In genomic region chr4:134436659-134437058, GRCm38 (mm10) we compare ENCODE assay signal across 16 mouse cellular contexts. TPM values are rescaled to one million over a fixed set of nuclear protein-coding genes. Genes with fewer than 3 reads are reported as not detected.
A peak's percentile ranks its signal among the peaks of the same experiment; 100 is the strongest.
DNase-seq lines count a peak whose midpoint lies in the region; ATAC-seq and TF ChIP-seq lines count a peak whose summit lies in the region.
"Had no signal": no experiment of that assay in that cellular context is flagged by ENCODE, and none has a peak within 500 bp of the region (broad histone marks: within the 10 kb centered on the region; RNA-seq: fewer than 3 reads in every experiment).

No protein-coding gene starts in this region.

- no peak overlapping the region for H3K9ac ChIP-seq in neural tube, embryonic 11.5 days (ENCODE audit: low read length)
- peak overlapping the region; percentile 19; the same call in 1 of the 2 replicates for H3K9ac ChIP-seq in midbrain, embryonic 13.5 days (replicated peaks)
- H3K9ac ChIP-seq: embryonic facial prominence, embryonic 13.5 days had no signal

- TF ChIP-seq CTCF in brain, embryonic 14.5 days (IDR thresholded peaks at IDR 0.05; ENCODE audit: borderline replicate concordance, extremely low read depth, insufficient read depth, insufficient read length): no peak
- no peak for TF ChIP-seq CTCF in kidney, adult 2 months (conservative IDR thresholded peaks at IDR 0.05; ENCODE audit: insufficient read depth, insufficient read length, low read depth, low read length)

- H3K4me1 ChIP-seq in neural tube, embryonic 11.5 days (ENCODE audit: control insufficient read depth, insufficient read depth, low read length): no peaks in the 10 kb centered on the region
- H3K4me1 ChIP-seq in midbrain, embryonic 13.5 days (replicated peaks): peaks cover 19% of the 10 kb centered on the region
- no peaks in the 10 kb centered on the region for H3K4me1 ChIP-seq in kidney, adult 2 months (ENCODE audit: control insufficient read depth, insufficient read depth, low read length)
- H3K4me1 ChIP-seq: embryonic facial prominence, embryonic 13.5 days had no signal

- no peaks in the 10 kb centered on the region for H3K36me3 ChIP-seq in neural tube, embryonic 11.5 days (ENCODE audit: control insufficient read depth, insufficient read depth, low read length)
- no peaks in the 10 kb centered on the region for H3K36me3 ChIP-seq in midbrain, embryonic 13.5 days
- H3K36me3 ChIP-seq in kidney, adult 2 months (ENCODE audit: control insufficient read depth, insufficient read depth, low read length): no peaks in the 10 kb centered on the region
- H3K36me3 ChIP-seq: embryonic facial prominence, embryonic 13.5 days; G1E had no signal

- no peak for TF ChIP-seq POLR2A in brain, embryonic 14.5 days (IDR thresholded peaks at IDR 0.05; ENCODE audit: borderline replicate concordance, extremely low read depth, insufficient read depth, insufficient read length, poor library complexity, severe bottlenecking)
- no peak for TF ChIP-seq POLR2A in kidney, adult 2 months (IDR thresholded peaks at IDR 0.05; ENCODE audit: low read depth, low read length)

- intact Hi-C loops in heart, postnatal 36 days (cut with DNase I): no loop called here

- no peak overlapping the region for H3K27ac ChIP-seq in neural tube, embryonic 11.5 days (ENCODE audit: low read depth, low read length)
- H3K27ac ChIP-seq in midbrain, embryonic 13.5 days: peak overlapping the region; percentile 56; the same call in 1 of the 2 replicates
- H3K27ac ChIP-seq in kidney, adult 2 months (ENCODE audit: insufficient read depth, low read depth, low read length): no peak overlapping the region
- H3K27ac ChIP-seq: embryonic facial prominence, embryonic 13.5 days; heart, adult 2 months had no signal

- no peak for ATAC-seq in neural tube, embryonic 11.5 days (ENCODE audit: insufficient read depth, low FRiP score, low TSS enrichment)
- peak; percentile 71 for ATAC-seq in midbrain, embryonic 13.5 days

- DNase-seq in neural tube, embryonic 11.5 days (ENCODE audit: low spot score): peak; percentile 24
- DNase-seq in neural tube, embryonic 10.5 days (ENCODE audit: extremely low spot score, low spot score): no peak
- peak; percentile 80 for DNase-seq in brain, embryonic 14.5 days (ENCODE audit: low read depth)
- no peak for DNase-seq in kidney, adult 2 months
- DNase-seq in heart, postnatal 36 days: no peak
- DNase-seq in cerebellum, adult 11-12 months: no peak
- DNase-seq: adrenal gland, postnatal 10 days; cerebellum, adult 2 months; heart, adult 2 months; kidney, postnatal 10 days; lung, postnatal 4 days; right cerebral cortex, postnatal 4 days had no signal

- H3K4me3 ChIP-seq in neural tube, embryonic 11.5 days (ENCODE audit: low read depth, low read length): no peak overlapping the region
- H3K4me3 ChIP-seq in midbrain, embryonic 13.5 days (replicated peaks): no peak overlapping the region
- H3K4me3 ChIP-seq in kidney, adult 2 months (ENCODE audit: insufficient read depth, low read depth, low read length): no peak overlapping the region
- H3K4me3 ChIP-seq: embryonic facial prominence, embryonic 13.5 days; heart, adult 2 months had no signal

- no peaks in the 10 kb centered on the region for H3K9me3 ChIP-seq in neural tube, embryonic 11.5 days (ENCODE audit: control insufficient read depth, low read length)
- no peaks in the 10 kb centered on the region for H3K9me3 ChIP-seq in midbrain, embryonic 13.5 days
- H3K9me3 ChIP-seq: embryonic facial prominence, embryonic 13.5 days; G1E had no signal

- H3K4me2 ChIP-seq in neural tube, embryonic 11.5 days (ENCODE audit: low read depth): no peak overlapping the region
- peak overlapping the region; percentile 25; the same call in 1 of the 2 replicates for H3K4me2 ChIP-seq in midbrain, embryonic 13.5 days (replicated peaks)
- H3K4me2 ChIP-seq: embryonic facial prominence, embryonic 13.5 days; liver, embryonic 11.5 days had no signal

- WGBS in neural tube, embryonic 11.5 days: 65% methylated on average over 10 of the region's 10 CpGs
- WGBS in midbrain, embryonic 13.5 days: 56% methylated on average over 10 of the region's 10 CpGs
- WGBS in kidney, adult 2 months: 78% methylated on average over 10 of the region's 10 CpGs

- H3K27me3 ChIP-seq in neural tube, embryonic 11.5 days (ENCODE audit: control insufficient read depth, insufficient read depth, low read length): no peaks in the 10 kb centered on the region
- H3K27me3 ChIP-seq in midbrain, embryonic 13.5 days: no peaks in the 10 kb centered on the region
- no peaks in the 10 kb centered on the region for H3K27me3 ChIP-seq in kidney, adult 2 months (replicated peaks; ENCODE audit: control insufficient read depth, insufficient read depth, low read length)
- H3K27me3 ChIP-seq: embryonic facial prominence, embryonic 13.5 days had no signal

RNA-seq across cellular contexts. Expression of gene Stmn1, which starts 31.5 kb away (rescaled TPM):
- polyA plus RNA-seq in neural tube, embryonic 11.5 days (2014; fragmentation: Nextera tagmentation; extraction: Ambion mirVana): 3,693 and 3,815 TPM in 2 replicates
- 1,070 and 2,202 TPM in 2 replicates for polyA plus RNA-seq in brain, embryonic 14.5 days (2012; rRNA removed)
- 7,568 and 8,132 TPM in 2 replicates for polyA plus RNA-seq in midbrain, embryonic 13.5 days (2015; fragmentation: Nextera tagmentation; extraction: Ambion mirVana)
- 9.8 and 24.9 TPM in 2 replicates for polyA plus RNA-seq in kidney, adult 2 months (2012; rRNA removed)
- total RNA-seq in heart, postnatal 36 days (2021): 10 to 100 TPM; 28.4 to 28.9 TPM

RNA-seq across cellular contexts. Expression of gene Pafah2, which starts 40.5 kb away (rescaled TPM):
- polyA plus RNA-seq in neural tube, embryonic 11.5 days (2014; fragmentation: Nextera tagmentation; extraction: Ambion mirVana): 6.9 and 11.4 TPM in 2 replicates
- 14.0 and 14.6 TPM in 2 replicates for polyA plus RNA-seq in brain, embryonic 14.5 days (2012; rRNA removed)
- polyA plus RNA-seq in midbrain, embryonic 13.5 days (2015; fragmentation: Nextera tagmentation; extraction: Ambion mirVana): 6.4 and 6.6 TPM in 2 replicates
- polyA plus RNA-seq in kidney, adult 2 months (2012; rRNA removed): 96.9 and 102 TPM in 2 replicates
- total RNA-seq in heart, postnatal 36 days (2021): 1 to 10 TPM; 6.8 to 8.0 TPM

RNA-seq across cellular contexts. Expression of gene Extl1, which starts 53.0 kb away (rescaled TPM):
- 0.24 and 0.37 TPM in 2 replicates for polyA plus RNA-seq in neural tube, embryonic 11.5 days (2014; fragmentation: Nextera tagmentation; extraction: Ambion mirVana)
- 0.32 and 0.40 TPM in 2 replicates for polyA plus RNA-seq in brain, embryonic 14.5 days (2012; rRNA removed)
- 0.16 and 0.40 TPM in 2 replicates for polyA plus RNA-seq in midbrain, embryonic 13.5 days (2015; fragmentation: Nextera tagmentation; extraction: Ambion mirVana)
- 1.1 and 1.3 TPM in 2 replicates for polyA plus RNA-seq in kidney, adult 2 months (2012; rRNA removed)
- 10 to 100 TPM; 17.3 to 20.0 TPM for total RNA-seq in heart, postnatal 36 days (2021)
- polyA plus RNA-seq: G1E had no signal

RNA-seq across cellular contexts. Expression of gene Paqr7, which starts 59.8 kb away (rescaled TPM):
- 2.0 and 2.2 TPM in 2 replicates for polyA plus RNA-seq in neural tube, embryonic 11.5 days (2014; fragmentation: Nextera tagmentation; extraction: Ambion mirVana)
- polyA plus RNA-seq in brain, embryonic 14.5 days (2012; rRNA removed): 19.6 and 21.3 TPM in 2 replicates
- 10.8 and 12.8 TPM in 2 replicates for polyA plus RNA-seq in midbrain, embryonic 13.5 days (2015; fragmentation: Nextera tagmentation; extraction: Ambion mirVana)
- polyA plus RNA-seq in kidney, adult 2 months (2012; rRNA removed): 58.7 and 74.3 TPM in 2 replicates
- total RNA-seq in heart, postnatal 36 days (2021): 10 to 100 TPM; 19.0 to 24.0 TPM

Comparison
In these comparisons a context has a peak if more than half of its experiments do, and no peak if none do; other contexts are left out.
1. DNase-seq: peak in neural tube, embryonic 11.5 days (single experiment) and brain, embryonic 14.5 days (single experiment); none in neural tube, embryonic 10.5 days (single experiment), kidney, adult 2 months (single experiment), heart, postnatal 36 days (0 of 2) and cerebellum, adult 11-12 months (single experiment).
2. RNA of gene Stmn1, which starts 31.5 kb away (polyA plus RNA-seq): 7,568 to 8,132 TPM in midbrain, embryonic 13.5 days, 3,693 to 3,815 TPM in neural tube, embryonic 11.5 days and 1,070 to 2,202 TPM in brain, embryonic 14.5 days; 9.8 to 24.9 TPM in kidney, adult 2 months; every median in the first group is over 10 times any median in the second.